17 mouse cellular contexts compared by ENCODE assay signal in genomic region chr7:68692731-68693130, GRCm38 (mm10). TPM values are rescaled to one million over a fixed set of nuclear protein-coding genes. Genes with fewer than 3 reads are reported as not detected.
DNase-seq lines count a peak whose midpoint lies in the region; ATAC-seq lines count a peak whose summit lies in the region.
"Had no signal": no experiment of that assay in that cellular context is flagged by ENCODE, and none has a peak within 500 bp of the region (broad histone marks: within the 10 kb centered on the region; RNA-seq: fewer than 3 reads in every experiment).

No protein-coding gene starts in this region.

- 0 out of 2 replicates have a peak overlapping the region, but pooled peaks have one; percentile 0 for H3K27ac ChIP-seq in kidney, embryonic 15.5 days
- H3K27ac ChIP-seq in heart, embryonic 14.5 days (replicated peaks in 1 of 2; ENCODE audit: control insufficient read depth in 1 of 2, insufficient read depth in 1 of 2, low read depth in 2 of 2, low read length in 2 of 2): 0 out of 4 replicates have a peak overlapping the region, but pooled peaks of 1 of the 2 experiments have one; percentile 4
- no peak overlapping the region for H3K27ac ChIP-seq in forebrain, embryonic 14.5 days (ENCODE audit: low read depth, low read length)
- H3K27ac ChIP-seq: embryonic facial prominence, embryonic 15.5 days; forebrain, embryonic 12.5 days; hindbrain, embryonic 10.5 days; limb, embryonic 12.5 days; liver, embryonic 15.5 days had no signal

- no peak overlapping the region for H3K4me2 ChIP-seq in kidney, embryonic 15.5 days
- H3K4me2 ChIP-seq in heart, embryonic 14.5 days (ENCODE audit: low read length): no peak overlapping the region
- no peak overlapping the region for H3K4me2 ChIP-seq in forebrain, embryonic 14.5 days (ENCODE audit: low read length)
- H3K4me2 ChIP-seq: embryonic facial prominence, embryonic 15.5 days; forebrain, embryonic 12.5 days; limb, embryonic 12.5 days; liver, embryonic 15.5 days had no signal

- DNase-seq in gastrocnemius, adult 18-20 months (ENCODE audit: low spot score): peak; percentile 10
- DNase-seq in gastrocnemius, postnatal 36 days: no peak
- DNase-seq in kidney, postnatal 4 days: no peak
- DNase-seq in Muller cell, postnatal 12 days (ENCODE audit: inconsistent ontology term): peak; percentile 69
- DNase-seq in forebrain, embryonic 14.5 days (ENCODE audit: low spot score): no peak
- DNase-seq: cerebellum, postnatal 10 days; right cerebral cortex, postnatal 14 days; thymus, postnatal 4 days had no signal

- H3K27me3 ChIP-seq in kidney, embryonic 15.5 days: no peaks in the 10 kb centered on the region
- H3K27me3 ChIP-seq in heart, embryonic 14.5 days (ENCODE audit: control insufficient read depth, insufficient read depth, low read length): no peaks in the 10 kb centered on the region
- H3K27me3 ChIP-seq in forebrain, embryonic 14.5 days (replicated peaks; ENCODE audit: control insufficient read depth, insufficient read depth, low read length): no peaks in the 10 kb centered on the region
- H3K27me3 ChIP-seq: embryonic facial prominence, embryonic 15.5 days; forebrain, embryonic 12.5 days; limb, embryonic 12.5 days; liver, embryonic 15.5 days had no signal

- H3K36me3 ChIP-seq in kidney, embryonic 15.5 days: no peaks in the 10 kb centered on the region
- no peaks in the 10 kb centered on the region for H3K36me3 ChIP-seq in heart, embryonic 14.5 days (ENCODE audit: control insufficient read depth, insufficient read depth, low read length)
- H3K36me3 ChIP-seq in forebrain, embryonic 14.5 days (ENCODE audit: control insufficient read depth, insufficient read depth, low read length): no peaks in the 10 kb centered on the region
- H3K36me3 ChIP-seq: embryonic facial prominence, embryonic 15.5 days; forebrain, embryonic 12.5 days; hindbrain, embryonic 10.5 days; limb, embryonic 12.5 days; liver, embryonic 15.5 days had no signal

- intact Hi-C loops in gastrocnemius, postnatal 36 days (cut with DNase I): no loop called here

- ATAC-seq in kidney, embryonic 15.5 days (replicated peaks; ENCODE audit: low FRiP score): no peak
- ATAC-seq in heart, embryonic 14.5 days (ENCODE audit: insufficient number of reproducible peaks, insufficient read depth, low FRiP score, low read depth): peak; percentile 35; the same call in 1 of the 2 replicates
- no peak for ATAC-seq in forebrain, embryonic 14.5 days
- ATAC-seq in frontal cortex, adult (ENCODE audit: low TSS enrichment): no peak
- ATAC-seq: midbrain, embryonic 16.5 days had no signal

- no peak overlapping the region for H3K9ac ChIP-seq in kidney, embryonic 15.5 days
- no peak overlapping the region for H3K9ac ChIP-seq in heart, embryonic 14.5 days (ENCODE audit: low read length)
- H3K9ac ChIP-seq in forebrain, embryonic 14.5 days (ENCODE audit: low read length): no peak overlapping the region
- H3K9ac ChIP-seq: embryonic facial prominence, embryonic 15.5 days; forebrain, embryonic 12.5 days; limb, embryonic 12.5 days; liver, embryonic 15.5 days had no signal

- WGBS in kidney, embryonic 15.5 days: 60% methylated on average over 4 of the region's 4 CpGs
- WGBS in heart, embryonic 14.5 days: 41% methylated on average over 4 of the region's 4 CpGs
- 70% methylated on average over 4 of the region's 4 CpGs for WGBS in forebrain, embryonic 14.5 days

- H3K4me1 ChIP-seq in kidney, embryonic 15.5 days: no peaks in the 10 kb centered on the region
- peaks cover 0 to 2% of the 10 kb centered on the region in 2 experiments; a peak in 2 of 4 replicates for H3K4me1 ChIP-seq in heart, embryonic 14.5 days (ENCODE audit: control insufficient read depth in 2 of 2, insufficient read depth in 2 of 2, low read length in 2 of 2)
- no peaks in the 10 kb centered on the region for H3K4me1 ChIP-seq in forebrain, embryonic 14.5 days (ENCODE audit: control insufficient read depth, insufficient read depth, low read length)
- H3K4me1 ChIP-seq: embryonic facial prominence, embryonic 15.5 days; forebrain, embryonic 12.5 days; liver, embryonic 15.5 days had no signal

- no peak overlapping the region for H3K4me3 ChIP-seq in kidney, embryonic 15.5 days (replicated peaks)
- no peak overlapping the region for H3K4me3 ChIP-seq in heart, embryonic 14.5 days (ENCODE audit: control insufficient read depth in 1 of 2, insufficient read depth in 1 of 2, low read depth in 1 of 2, low read length in 2 of 2)
- H3K4me3 ChIP-seq in forebrain, embryonic 14.5 days (ENCODE audit: low read depth, low read length): no peak overlapping the region
- H3K4me3 ChIP-seq: embryonic facial prominence, embryonic 15.5 days; forebrain, embryonic 12.5 days; hindbrain, embryonic 10.5 days; limb, embryonic 12.5 days; liver, embryonic 15.5 days had no signal

- peaks cover 4% of the 10 kb centered on the region; the same call in 1 of the 2 replicates for H3K9me3 ChIP-seq in kidney, embryonic 15.5 days (replicated peaks)
- H3K9me3 ChIP-seq in heart, embryonic 14.5 days (ENCODE audit: control insufficient read depth, low read length): no peaks in the 10 kb centered on the region; the same call in 1 of the 2 replicates
- no peaks in the 10 kb centered on the region for H3K9me3 ChIP-seq in forebrain, embryonic 14.5 days (replicated peaks; ENCODE audit: control insufficient read depth, low read length)
- H3K9me3 ChIP-seq: embryonic facial prominence, embryonic 15.5 days; hindbrain, embryonic 10.5 days; liver, embryonic 15.5 days had no signal

RNA-seq across cellular contexts. Expression of gene Arrdc4, which starts 56.3 kb away (rescaled TPM):
- total RNA-seq in gastrocnemius, adult 18-20 months (2021): 1 to 10 TPM; 3.3 to 6.2 TPM
- total RNA-seq in gastrocnemius, postnatal 36 days (2021): 1 to 10 TPM; 4.9 to 5.0 TPM
- polyA plus RNA-seq in kidney, embryonic 15.5 days (2015; fragmentation: Nextera tagmentation; extraction: Ambion mirVana): 27.2 and 27.6 TPM in 2 replicates
- polyA plus RNA-seq in heart, embryonic 14.5 days (2014; fragmentation: Nextera tagmentation; extraction: Ambion mirVana): 18.8 and 22.1 TPM in 2 replicates
- polyA plus RNA-seq in forebrain, embryonic 14.5 days (2014; fragmentation: Nextera tagmentation; extraction: Ambion mirVana): 27.7 and 27.9 TPM in 2 replicates

Comparison
In these comparisons a context has a peak if more than half of its experiments do, and no peak if none do; other contexts are left out.
1. DNase-seq: peak in gastrocnemius, adult 18-20 months (single experiment) and Muller cell, postnatal 12 days (single experiment); none in gastrocnemius, postnatal 36 days (0 of 2), kidney, postnatal 4 days (0 of 2) and forebrain, embryonic 14.5 days (single experiment).